Mouse (Mus musculus) cerebellum, postnatal 25 days (tissue): ENCODE data around the gene Uba7.

Experiments used
- DNase-seq, 2 experiments: peaks; one replicate each; pipeline ENCODE4 v3.0.0; 2021; ENCODE audit warnings: mixed read lengths in 2 of 2

Gene Uba7

DNA sequence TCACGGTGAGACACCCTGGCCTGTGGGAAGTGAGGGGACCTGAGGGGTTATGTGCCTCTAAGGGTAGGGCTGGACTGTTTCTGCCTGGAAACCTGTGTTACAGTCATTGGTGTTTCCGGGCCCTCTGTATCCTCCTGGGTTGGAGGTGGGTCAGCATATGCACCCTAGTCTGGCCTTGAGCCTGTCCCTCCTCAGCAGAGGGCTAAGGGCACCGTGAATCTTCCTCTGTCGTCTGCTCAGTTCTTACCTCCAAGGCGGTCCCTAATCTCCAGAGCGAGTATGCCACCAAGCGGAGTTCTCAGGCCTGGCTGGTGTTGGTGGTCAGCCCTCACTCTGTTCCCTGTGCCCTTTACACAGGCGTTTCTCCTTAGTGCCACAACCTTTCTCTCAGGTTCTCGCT lies 12.4 kb upstream of the Uba7 start:
- no peak for DNase-seq

DNA sequence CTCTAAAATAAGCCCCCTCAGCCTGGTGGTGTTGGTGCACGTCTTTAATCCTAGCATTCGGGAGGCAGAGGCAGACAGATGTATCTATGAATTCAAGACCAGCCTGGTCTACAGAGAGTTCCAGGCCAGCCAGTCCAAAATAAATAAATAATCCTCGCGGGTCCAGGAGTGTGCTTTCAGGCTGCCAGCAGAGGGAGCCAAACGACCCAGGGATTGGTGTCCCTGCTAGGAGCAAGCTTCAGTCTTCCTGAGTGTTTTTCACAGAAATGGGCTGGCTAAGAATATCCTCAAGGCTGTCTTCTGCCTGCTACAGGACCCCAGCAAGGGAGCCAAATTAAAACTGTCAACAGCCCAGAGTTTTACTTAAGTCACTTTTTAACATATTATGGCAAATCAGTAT lies 11.6 kb upstream of the Uba7 start:
- DNase-seq: peak; percentile 87 to 94

- no peak for DNase-seq
Observed at GRCm38 (mm10) chr9:107964681-107965080, 10.6 kb upstream of the Uba7 start.

GRCm38 (mm10) chr9:107966676-107967075 lies 8.6 kb upstream of the Uba7 start:
- DNase-seq: no peak

- DNase-seq: no peak
Observed at GRCm38 (mm10) chr9:107967437-107967836, 7.9 kb upstream of the Uba7 start.

- no peak for DNase-seq
Observed at GRCm38 (mm10) chr9:107968531-107968930, 6.8 kb upstream of the Uba7 start.

DNA sequence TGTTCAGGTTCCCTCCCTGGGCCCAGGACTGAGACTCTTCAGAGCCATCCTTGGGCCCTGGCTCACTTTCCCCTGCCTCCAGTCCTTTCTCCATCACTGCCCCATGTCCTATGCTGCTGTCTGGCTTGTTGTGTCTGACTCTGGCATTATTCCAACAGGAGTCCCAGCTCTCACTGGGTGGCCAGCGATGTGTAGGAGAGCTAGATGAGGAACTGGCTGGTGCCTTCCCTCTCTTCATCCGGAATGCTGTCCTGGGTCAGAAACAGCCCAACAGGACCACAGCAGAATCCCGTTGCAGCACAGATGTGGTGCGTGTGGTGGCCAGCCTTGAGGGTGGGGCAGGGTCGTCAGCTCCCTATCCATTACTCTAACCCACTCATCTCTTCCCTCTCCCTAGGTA lies 5.0 kb upstream of the Uba7 start:
- no peak for DNase-seq

GRCm38 (mm10) chr9:107971690-107972541 lies 3.4 kb upstream of the Uba7 start:
- no peak for DNase-seq

DNA sequence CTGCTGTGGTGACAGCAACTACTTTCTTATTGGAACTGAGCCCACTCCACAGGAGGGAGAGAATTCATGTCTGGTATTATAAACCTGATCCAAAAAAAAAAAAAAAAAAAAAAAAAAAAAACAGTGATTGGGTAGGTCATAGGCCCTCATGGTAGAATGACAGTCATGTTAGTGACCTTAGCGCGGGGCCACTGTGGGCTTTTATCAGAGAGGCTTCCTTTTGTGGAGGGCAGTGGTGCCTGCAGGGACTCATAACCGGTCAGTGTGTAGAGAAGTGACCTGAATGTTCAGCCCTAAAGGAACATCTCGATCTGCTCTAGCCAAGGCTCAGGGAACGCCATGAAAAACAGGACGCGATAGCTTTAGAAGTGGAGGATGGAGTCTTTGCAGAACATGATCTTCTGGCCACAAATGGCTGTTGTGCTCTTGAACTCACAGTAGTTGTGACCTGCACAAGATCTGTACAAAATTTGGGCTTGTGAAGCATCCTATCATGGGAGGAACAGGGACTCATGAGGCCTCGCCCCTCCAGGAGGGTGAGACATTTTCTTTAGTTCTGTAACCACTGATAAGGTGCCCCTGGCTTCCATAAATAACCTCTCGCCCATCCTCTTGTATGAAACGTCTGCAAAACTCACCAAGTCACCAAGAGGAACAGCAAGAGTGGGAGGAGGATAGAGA lies 674 bp upstream of the Uba7 start:
- DNase-seq: no peak

DNA sequence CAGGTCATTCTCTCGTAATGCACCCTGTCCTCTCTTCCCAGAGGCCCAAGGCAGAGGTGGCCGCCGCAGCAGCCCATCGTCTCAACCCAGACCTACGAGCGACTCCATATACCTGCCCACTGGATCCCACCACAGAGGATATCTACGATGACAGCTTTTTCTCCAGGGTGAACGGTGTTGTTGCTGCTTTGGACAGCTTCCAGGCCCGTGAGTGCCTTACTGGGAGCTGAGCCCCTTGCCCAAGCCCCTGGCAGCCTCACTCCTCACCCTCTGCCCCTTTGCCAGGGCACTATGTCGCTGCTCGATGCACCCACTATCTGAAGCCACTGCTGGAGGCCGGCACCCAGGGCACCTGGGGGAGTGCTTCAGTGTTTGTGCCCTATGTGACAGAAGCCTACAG lies 3.5 kb downstream of the Uba7 start:
- no peak for DNase-seq

- no peak for DNase-seq
Observed at GRCm38 (mm10) chr9:107981684-107982605, 6.6 kb downstream of the Uba7 start.

- DNase-seq: peak in 1 of 2 experiments; percentile 18
Observed at GRCm38 (mm10) chr9:107982681-107983346, 7.5 kb downstream of the Uba7 start, which contains the start of gene Gm20661. Gene Gm20661 (plus strand): TSS chr9:107983058.

- DNase-seq: peak in 1 of 2 experiments; percentile 21
Observed at GRCm38 (mm10) chr9:107983421-107983890, 8.2 kb downstream of the Uba7 start.

DNA sequence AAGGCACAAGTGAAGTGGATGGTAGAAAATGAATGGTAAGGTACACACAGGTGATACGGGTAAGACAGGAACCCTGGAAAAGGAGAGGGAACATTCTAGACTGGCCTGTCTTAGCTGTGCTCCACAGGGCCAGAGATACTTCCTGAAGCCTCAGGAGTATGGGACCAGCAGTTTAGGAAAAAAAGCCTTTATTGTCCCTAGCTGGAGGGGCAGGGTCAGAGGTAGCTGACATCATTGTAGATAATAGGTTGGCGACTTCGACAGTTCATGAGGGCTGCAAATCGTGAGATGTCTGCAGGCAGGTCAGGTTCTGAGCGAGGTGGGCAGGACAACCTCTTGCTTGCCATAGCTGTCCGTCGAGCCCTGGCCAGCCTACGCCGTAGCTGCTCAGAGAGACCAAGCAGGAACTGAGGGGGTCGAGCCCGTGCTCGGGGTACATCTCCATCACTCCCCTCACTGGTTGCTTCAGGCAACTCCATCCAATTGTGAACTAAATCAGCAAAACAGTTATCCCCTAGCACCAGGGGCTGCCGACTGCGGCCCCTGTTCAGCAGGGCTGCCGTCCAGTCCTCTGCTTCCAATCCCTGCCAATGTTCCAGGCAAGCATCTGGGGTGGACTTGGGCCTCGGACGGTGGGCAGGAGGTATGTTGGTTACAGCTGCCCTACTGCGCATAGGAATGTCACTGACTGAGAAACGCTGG lies 8.9 kb downstream of the Uba7 start:
- no peak for DNase-seq

- DNase-seq: no peak
Observed at GRCm38 (mm10) chr9:107984754-107985055, 9.4 kb downstream of the Uba7 start.

GRCm38 (mm10) chr9:107985131-107986119 lies 10.1 kb downstream of the Uba7 start, which contains the start of gene Inka1:
Gene Inka1 (minus strand): TSS chr9:107985879.
- DNase-seq: peak; percentile 68 to 77

GRCm38 (mm10) chr9:107986376-107986775 lies 11.1 kb downstream of the Uba7 start:
- DNase-seq: peak; percentile 81 to 88

DNA sequence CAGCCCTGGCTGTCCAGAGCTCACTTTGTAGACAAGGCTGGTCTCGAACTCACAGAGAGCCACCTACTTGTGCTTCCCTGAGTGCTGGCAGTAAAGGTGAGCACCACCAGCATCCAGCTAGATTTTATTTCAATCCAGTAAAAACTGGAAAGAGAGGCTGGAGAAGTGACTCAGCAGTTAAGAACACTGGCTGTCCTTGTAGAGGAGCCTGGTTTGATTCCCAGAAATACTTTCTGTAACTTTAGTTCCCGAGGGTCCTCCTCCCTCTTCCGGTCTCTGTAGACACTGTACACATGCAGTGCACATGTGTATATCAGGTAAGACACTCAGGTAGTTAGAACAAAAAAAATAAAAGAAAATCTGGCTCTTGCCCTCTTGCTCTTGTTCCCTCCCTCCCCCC lies 12.6 kb downstream of the Uba7 start:
- DNase-seq: no peak

DNA sequence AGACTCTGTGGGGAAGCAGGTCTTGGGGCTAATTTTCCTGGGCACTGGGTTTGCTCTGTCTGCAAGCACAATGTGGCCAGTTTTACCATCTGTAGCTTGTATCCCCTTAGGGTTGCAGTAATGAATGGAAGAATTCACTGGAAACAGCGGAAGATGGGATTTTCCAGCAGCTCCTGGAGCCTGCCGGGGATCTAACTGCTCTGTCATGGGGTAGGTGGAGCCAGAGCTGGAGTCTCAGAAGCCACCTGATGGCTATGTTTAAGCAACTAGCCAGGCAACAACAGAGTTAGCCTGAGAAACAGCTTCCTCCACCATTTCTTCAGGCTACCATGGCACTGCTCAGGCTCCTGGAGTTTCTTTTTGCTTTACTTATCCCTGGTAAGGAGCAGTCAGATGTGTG lies 16.9 kb downstream of the Uba7 start, which contains the start of gene Cdhr4:
Gene Cdhr4, plus strand, starts transcription at position 301 of the 400 bp plus-strand sequence.
- DNase-seq: no peak

DNA sequence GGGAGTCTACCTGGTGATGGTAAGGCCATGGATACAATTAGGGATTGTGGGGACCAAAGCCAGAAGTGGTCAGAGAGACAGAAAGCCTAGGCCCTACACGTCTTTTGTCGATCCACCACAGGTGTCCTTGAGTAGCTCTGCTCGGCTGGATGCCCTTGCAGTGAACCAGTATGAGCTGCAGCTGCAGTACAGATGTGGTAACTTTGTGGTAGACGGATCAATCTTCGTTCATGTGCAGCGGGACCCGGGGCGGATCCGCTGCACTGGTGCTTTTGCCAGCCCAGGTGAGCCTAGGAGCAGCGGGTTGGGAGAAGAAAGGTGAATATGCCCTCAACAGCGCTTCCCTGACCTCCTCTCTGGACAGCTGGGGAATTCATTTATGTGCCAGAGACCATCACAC lies 17.7 kb downstream of the Uba7 start:
- DNase-seq: no peak
